Mouse (Mus musculus) gastrocnemius, postnatal 36 days (tissue): ENCODE data around the gene Scn5a. TPM values are rescaled to one million over a fixed set of nuclear protein-coding genes. Genes with fewer than 3 reads are reported as not detected.
A peak's percentile ranks its signal among the peaks of the same experiment; 100 is the strongest.

Experiments used
- DNase-seq, 2 experiments: peaks; one replicate each; pipeline ENCODE4 v3.0.0; 2022
- intact Hi-C: fragments of 180-260 bp; cut with DNase I; formaldehyde crosslinking; loops from one replicate; pipeline ENCODE4 v1.15.1; 2025
- total RNA-seq, 2 experiments: library from RNA; stranded (reverse); gene quantifications; 2 replicates each; pipeline ENCODE4 v1.2.3; 2021

Gene Scn5a
- total RNA-seq, 2 experiments from 2014 or later, result 0.10 TPM

- DNase-seq, result no peak
- intact Hi-C loops, result loop anchor here (5.0 kb wide), 1 partner anchor 80 kb away; no protein-coding TSS in a partner anchor
These were observed 11.0 kb downstream of the Scn5a start for GRCm38 (mm10) chr9:119567800-119568199.

- intact Hi-C loops, result loop anchor here (5.0 kb wide), 1 partner anchor 79 kb away; no protein-coding TSS in a partner anchor
These were observed 12.6 kb downstream of the Scn5a start for GRCm38 (mm10) chr9:119566214-119566613.

GRCm38 (mm10) chr9:119564803-119565202, 14.0 kb downstream of the Scn5a start:
- intact Hi-C loops, result loop anchor here (5.0 kb wide), 1 partner anchor 78 kb away; no protein-coding TSS in a partner anchor

More at GRCm38 (mm10) chr9:119566214-119566613, 12.6 kb downstream of the Scn5a start:
- DNase-seq, result no peak

GRCm38 (mm10) chr9:119563617-119564016, 15.2 kb downstream of the Scn5a start:
- intact Hi-C loops, result no loop called here
- peak in 1 of 2 experiments; percentile 44 for DNase-seq

More at GRCm38 (mm10) chr9:119564803-119565202, 14.0 kb downstream of the Scn5a start:
- no peak for DNase-seq

GRCm38 (mm10) chr9:119562256-119562655, 16.6 kb downstream of the Scn5a start:
- intact Hi-C loops, result no loop called here

GRCm38 (mm10) chr9:119561746-119562145, 17.1 kb downstream of the Scn5a start:
- intact Hi-C loops, result no loop called here
- no peak for DNase-seq

More at GRCm38 (mm10) chr9:119562256-119562655, 16.6 kb downstream of the Scn5a start:
- DNase-seq, result no peak

- intact Hi-C loops, result no loop called here
- DNase-seq, result no peak
These were observed 19.1 kb downstream of the Scn5a start for GRCm38 (mm10) chr9:119559537-119560276.

- intact Hi-C loops, result no loop called here
- peak; percentile 25 to 28 for DNase-seq
These were observed 20.5 kb downstream of the Scn5a start for GRCm38 (mm10) chr9:119558119-119558854.

- no peak for DNase-seq
- intact Hi-C loops, result no loop called here
These were observed 22.8 kb downstream of the Scn5a start for GRCm38 (mm10) chr9:119556043-119556442.

- intact Hi-C loops, result no loop called here
These were observed 31.3 kb downstream of the Scn5a start for GRCm38 (mm10) chr9:119547528-119547927.

GRCm38 (mm10) chr9:119547128-119547527, 31.7 kb downstream of the Scn5a start:
- no peak for DNase-seq
- intact Hi-C loops, result no loop called here

More at GRCm38 (mm10) chr9:119547528-119547927, 31.3 kb downstream of the Scn5a start:
- DNase-seq, result no peak

- DNase-seq, result no peak
- intact Hi-C loops, result no loop called here
These were observed 38.1 kb downstream of the Scn5a start for GRCm38 (mm10) chr9:119540726-119541125.

GRCm38 (mm10) chr9:119537823-119538222, 41.0 kb downstream of the Scn5a start:
- no peak for DNase-seq
- intact Hi-C loops, result no loop called here

- intact Hi-C loops, result no loop called here
- DNase-seq, result no peak
These were observed 47.0 kb downstream of the Scn5a start for GRCm38 (mm10) chr9:119531684-119532417.

- intact Hi-C loops, result no loop called here
- DNase-seq, result no peak
These were observed 54.3 kb downstream of the Scn5a start for GRCm38 (mm10) chr9:119524511-119524910.

GRCm38 (mm10) chr9:119523301-119523700, 55.5 kb downstream of the Scn5a start:
- DNase-seq, result no peak
- intact Hi-C loops, result no loop called here

GRCm38 (mm10) chr9:119519116-119519515, 59.7 kb downstream of the Scn5a start:
- intact Hi-C loops, result no loop called here
- no peak for DNase-seq

GRCm38 (mm10) chr9:119518177-119518576, 60.6 kb downstream of the Scn5a start:
- intact Hi-C loops, result no loop called here
- DNase-seq, result no peak

GRCm38 (mm10) chr9:119517467-119517866, 61.3 kb downstream of the Scn5a start:
- intact Hi-C loops, result no loop called here
- DNase-seq, result no peak

GRCm38 (mm10) chr9:119516815-119517214, 62.0 kb downstream of the Scn5a start:
- intact Hi-C loops, result no loop called here
- DNase-seq, result no peak

GRCm38 (mm10) chr9:119515454-119515853, 63.4 kb downstream of the Scn5a start:
- no peak for DNase-seq
- intact Hi-C loops, result no loop called here
